Mouse (Mus musculus) spleen, adult 2 months (tissue): ENCODE results near the gene Zfyve28. TPM values are rescaled to one million over a fixed set of nuclear protein-coding genes. Genes with fewer than 3 reads are reported as not detected.
A peak's percentile ranks its signal among the peaks of the same experiment; 100 is the strongest.

ENCODE experiments used
- DNase-seq, 2 experiments: peaks; one replicate each; pipeline versions ENCODE4 v3.0.0 to v3.0.0-alpha.2; 2012 to 2021; ENCODE audit warnings: low spot score in 2 of 2, low read depth in 1 of 2
- H3K27ac ChIP-seq: fragments of 200-500 bp; 2 replicates; pipeline ENCODE4 v1.5.1; 2012; ENCODE audit warnings: low read length, inconsistent platforms; ENCODE audit not compliant: insufficient read depth
- H3K27me3 ChIP-seq: fragments of 200-500 bp; 2 replicates; pipeline ENCODE4 v1.6.1; 2012; ENCODE audit warnings: mild to moderate bottlenecking, moderate library complexity, low read length, inconsistent platforms; ENCODE audit not compliant: control insufficient read depth, insufficient read depth
- H3K36me3 ChIP-seq: fragments of 200-500 bp; 2 replicates; pipeline ENCODE4 v1.6.1; 2012; ENCODE audit warnings: mild to moderate bottlenecking, low read length, inconsistent platforms; ENCODE audit not compliant: control insufficient read depth, insufficient read depth
- H3K4me1 ChIP-seq: fragments of 200-500 bp; 2 replicates; pipeline ENCODE4 v1.6.1; 2011; ENCODE audit warnings: inconsistent platforms; ENCODE audit not compliant: control insufficient read depth, insufficient read depth, insufficient read length
- H3K4me3 ChIP-seq: fragments of 200-500 bp; 2 replicates; pipeline ENCODE4 v1.5.1; 2011; ENCODE audit warnings: mild to moderate bottlenecking, inconsistent platforms; ENCODE audit not compliant: insufficient read depth, insufficient read length; ENCODE audit errors: extremely low read depth
- CTCF ChIP-seq: fragments of 200-500 bp; IDR thresholded peaks from 2 replicates; pipeline ENCODE4 v1.5.1; 2011; ENCODE audit warnings: mild to moderate bottlenecking, inconsistent platforms; ENCODE audit not compliant: insufficient read depth, insufficient read length, insufficient replicate concordance; ENCODE audit errors: extremely low read depth
- POLR2A ChIP-seq: fragments of 200-500 bp; IDR thresholded peaks from 2 replicates; pipeline ENCODE4 v1.6.1; 2011; ENCODE audit warnings: low read depth, low read length, inconsistent platforms
- WGBS: fragments of 180-500 bp; shearing (Covaris S2); methylation state at CpG from one replicate; pipeline ENCODE4 v1.1.7; 2018; 5-methylcytosine and 5-hydroxymethylcytosine counted together
- polyA plus RNA-seq: library from polyadenylated mRNA; depleted of rRNA; stranded (reverse); fragments of >200 nt; gene quantifications from 2 replicates; pipeline ENCODE4 v1.2.3, GENCODE M21; 2012

Gene Zfyve28
- polyA plus RNA-seq, 1 experiment, result 3.8 TPM

DNA sequence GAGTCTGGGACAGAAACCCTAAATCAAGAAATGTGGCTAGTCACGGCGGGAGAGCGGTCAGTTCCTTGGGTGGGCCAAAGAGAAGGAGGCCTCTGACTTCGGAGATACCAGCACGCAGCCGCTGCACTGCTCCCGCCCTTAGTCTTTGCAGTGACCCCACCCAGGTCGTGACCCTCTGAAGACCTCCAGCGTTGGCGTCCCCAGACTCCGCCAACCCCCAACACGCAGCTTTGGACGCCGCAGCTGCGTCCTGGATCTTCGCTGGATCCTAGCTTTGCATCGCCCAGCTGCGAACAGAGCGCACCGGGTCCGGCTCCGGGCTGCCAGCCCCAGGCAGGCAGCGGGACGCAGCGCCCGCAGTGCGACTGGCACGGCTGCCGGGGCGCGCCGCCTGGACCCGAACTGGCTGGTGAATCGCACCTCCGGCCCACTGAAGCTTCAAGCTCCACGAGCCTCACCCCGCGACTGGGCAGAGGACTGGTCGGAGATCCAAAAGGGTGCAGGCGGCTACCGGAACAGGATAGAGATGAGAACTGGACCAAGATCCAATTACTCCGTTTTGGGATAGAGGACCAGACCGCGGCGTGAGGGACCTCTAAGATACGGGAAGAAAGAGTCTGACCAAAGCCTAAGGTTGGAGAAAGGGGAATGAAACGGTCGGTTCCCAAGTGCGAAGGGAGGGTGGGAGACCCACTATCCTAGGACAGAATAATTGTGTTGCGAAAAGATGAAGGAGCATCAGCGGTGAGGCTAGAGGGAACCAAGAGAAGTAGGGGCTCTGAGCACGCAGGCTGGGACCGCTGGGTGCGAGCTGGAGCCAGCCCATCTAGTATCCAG lies 1.0 kb downstream of the Zfyve28 start:
- Histone ChIP-seq H3K27ac (no peak overlapping the region), H3K36me3 (no peaks in the 10 kb centered on the region), H3K4me3 (peak overlapping the region; percentile 8; the same call in 1 of the 2 replicates), H3K27me3 (peaks cover 18% of the 10 kb centered on the region), H3K4me1 (peaks cover 6% of the 10 kb centered on the region)
- TF ChIP-seq POLR2A, result no peak
- no peak for TF ChIP-seq CTCF
- no peak for DNase-seq
- WGBS, result 3% methylated on average over 54 of the region's 54 CpGs

DNA sequence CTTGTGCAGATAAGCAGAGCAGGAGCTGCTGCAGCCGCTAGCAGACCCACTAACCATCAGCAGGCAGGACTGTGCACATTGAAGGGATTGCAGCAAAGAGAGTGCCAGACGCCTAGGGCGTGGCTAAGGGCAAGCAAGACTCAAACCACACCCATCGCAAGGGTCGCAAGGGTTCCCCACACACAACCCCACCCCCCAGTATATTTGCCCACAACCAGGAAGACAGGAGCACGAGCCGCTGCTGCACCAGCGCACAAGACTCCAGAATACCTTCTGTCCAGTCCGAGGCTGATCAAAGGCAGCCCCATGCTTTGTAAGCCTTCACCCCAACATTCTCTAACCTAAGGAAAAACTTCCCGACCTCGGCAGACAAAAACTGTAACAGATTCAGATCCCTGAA lies 1.7 kb downstream of the Zfyve28 start:
- Histone ChIP-seq H3K4me1 (peaks cover 6% of the 10 kb centered on the region), H3K27ac (no peak overlapping the region), H3K27me3 (peaks cover 18% of the 10 kb centered on the region), H3K36me3 (no peaks in the 10 kb centered on the region), H3K4me3 (no peak overlapping the region)
- DNase-seq, result no peak
- TF ChIP-seq POLR2A (no peak), CTCF (no peak)
- 13% methylated on average over 11 of the region's 11 CpGs for WGBS

DNA sequence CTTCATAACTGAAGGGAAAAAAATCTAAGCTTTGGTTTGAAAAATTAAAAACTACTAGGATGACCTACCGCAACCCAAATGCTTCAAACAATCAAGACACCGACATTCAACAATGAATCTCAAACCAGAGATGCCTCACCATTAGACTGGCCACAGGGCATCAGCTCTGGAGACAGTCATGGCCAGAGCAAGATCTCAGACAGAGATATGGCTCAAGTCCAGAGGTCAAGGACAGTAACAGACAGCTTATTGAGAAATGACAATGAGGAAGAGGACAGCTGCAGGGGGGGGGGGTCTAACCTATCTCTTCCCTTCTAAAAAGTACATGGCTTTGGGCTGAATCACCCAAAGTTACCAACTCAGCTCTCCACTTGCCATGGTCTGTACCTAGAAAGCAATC lies 3.0 kb downstream of the Zfyve28 start:
- no peak overlapping the region for H3K27ac ChIP-seq
- DNase-seq, result no peak
- TF ChIP-seq CTCF (no peak), POLR2A (no peak)
- peaks cover 15% of the 10 kb centered on the region for H3K27me3 ChIP-seq
- no peak overlapping the region for H3K4me3 ChIP-seq
- 85% methylated on average over 2 of the region's 2 CpGs for WGBS
- peaks cover 6% of the 10 kb centered on the region for H3K4me1 ChIP-seq
- H3K36me3 ChIP-seq, result no peaks in the 10 kb centered on the region

DNA sequence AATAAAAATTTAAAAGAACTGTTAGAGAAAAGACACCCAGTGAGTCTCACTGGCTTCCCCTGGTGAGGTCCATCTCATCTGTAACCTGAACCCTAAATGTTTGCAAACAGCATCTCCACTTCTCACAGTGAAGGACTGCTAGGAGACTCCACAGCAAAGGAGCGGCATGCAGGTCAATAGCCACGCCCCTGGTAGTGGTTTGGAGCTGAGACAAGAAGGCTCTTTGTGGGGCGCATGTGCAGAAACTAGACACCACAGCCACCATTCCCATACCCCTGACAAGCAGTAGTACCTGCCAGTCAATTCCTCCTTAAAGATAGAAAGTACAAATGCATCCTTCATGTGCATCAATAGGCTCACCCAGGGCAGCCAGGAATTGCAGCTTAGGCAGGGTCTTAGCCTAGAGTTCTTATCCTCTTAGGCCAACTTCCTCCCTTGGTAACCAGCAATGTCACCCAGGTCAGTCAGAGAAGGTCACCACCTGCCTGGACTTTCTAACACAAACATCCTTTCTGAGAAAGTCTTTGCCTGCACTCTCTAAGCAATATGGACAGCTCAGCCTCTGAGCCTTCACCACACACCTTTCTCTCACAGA lies 4.0 kb downstream of the Zfyve28 start:
- no peak for DNase-seq
- H3K27ac ChIP-seq, result no peak overlapping the region
- H3K27me3 ChIP-seq, result peaks cover 15% of the 10 kb centered on the region
- WGBS, result 52% methylated on average over 3 of the region's 3 CpGs
- no peaks in the 10 kb centered on the region for H3K36me3 ChIP-seq
- peaks cover 6% of the 10 kb centered on the region for H3K4me1 ChIP-seq
- no peak overlapping the region for H3K4me3 ChIP-seq
- TF ChIP-seq POLR2A, result no peak
- TF ChIP-seq CTCF, result no peak

DNA sequence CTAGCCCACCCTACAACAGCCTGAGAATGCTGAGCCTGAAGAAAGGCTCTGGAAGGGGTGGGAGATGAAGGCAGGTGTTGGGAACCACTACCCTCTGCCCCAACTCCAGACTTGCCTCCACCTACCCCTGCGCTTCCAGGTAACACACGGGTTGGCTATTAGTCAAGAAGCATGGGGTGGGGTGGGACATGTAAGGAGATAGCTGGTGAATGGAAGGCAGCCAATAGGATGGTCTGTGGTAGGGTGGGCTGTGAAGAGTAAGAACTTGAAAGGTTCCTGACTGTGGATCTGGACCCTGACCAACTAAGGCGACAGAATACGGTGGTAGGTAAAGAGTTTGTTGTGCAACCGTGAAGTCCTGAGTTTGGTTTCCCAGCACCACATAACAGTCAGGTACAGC lies 4.9 kb downstream of the Zfyve28 start:
- H3K4me3 ChIP-seq, result no peak overlapping the region
- peaks cover 4% of the 10 kb centered on the region for H3K4me1 ChIP-seq
- H3K36me3 ChIP-seq, result no peaks in the 10 kb centered on the region
- 87% methylated on average over 5 of the region's 5 CpGs for WGBS
- no peak overlapping the region for H3K27ac ChIP-seq
- no peak for DNase-seq
- TF ChIP-seq CTCF (no peak), POLR2A (no peak)
- H3K27me3 ChIP-seq, result peaks cover 11% of the 10 kb centered on the region

DNA sequence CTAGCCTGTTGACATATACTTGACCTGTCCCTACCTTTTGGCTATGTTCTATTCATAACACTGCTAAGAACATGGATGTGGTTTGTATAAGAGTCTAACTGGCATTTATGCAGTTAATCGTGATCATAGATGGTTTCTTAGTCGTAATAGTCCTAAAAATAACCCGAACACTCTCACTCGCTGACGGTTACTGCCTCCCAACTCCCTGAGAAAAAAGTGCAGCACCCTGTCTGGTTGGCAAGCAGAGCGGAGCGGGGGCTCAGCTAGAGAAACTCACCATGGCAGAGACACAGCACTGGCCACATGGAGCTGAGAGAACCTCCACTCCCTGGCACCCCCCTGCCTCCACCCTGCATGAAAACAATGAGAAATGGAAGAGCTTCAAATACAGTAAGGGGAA lies 7.3 kb downstream of the Zfyve28 start:
- H3K36me3 ChIP-seq, result no peaks in the 10 kb centered on the region
- no peaks in the 10 kb centered on the region for H3K4me1 ChIP-seq
- DNase-seq, result no peak
- H3K27me3 ChIP-seq, result no peaks in the 10 kb centered on the region
- WGBS, result 39% methylated on average over 7 of the region's 7 CpGs
- H3K4me3 ChIP-seq, result no peak overlapping the region
- TF ChIP-seq CTCF (no peak), POLR2A (no peak)
- H3K27ac ChIP-seq, result no peak overlapping the region

DNA sequence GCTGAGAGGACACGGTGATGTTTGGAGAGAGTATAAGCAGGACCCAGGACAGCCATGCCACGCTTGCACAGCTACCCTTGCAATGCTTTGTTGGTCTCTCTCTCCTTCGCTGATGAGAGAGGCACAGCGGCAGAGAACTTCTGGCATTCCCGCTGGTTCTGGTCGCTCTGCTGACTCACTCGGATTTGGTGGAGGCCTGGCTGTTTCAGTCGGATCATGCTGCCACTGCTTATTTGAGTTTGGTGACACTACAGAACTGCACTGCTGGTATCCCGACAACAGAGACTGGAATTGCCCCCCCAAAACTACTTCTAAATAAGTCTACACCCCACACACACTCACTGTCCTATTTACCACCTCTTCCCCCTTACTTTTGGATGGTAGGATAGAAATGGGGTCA lies 9.0 kb downstream of the Zfyve28 start:
- TF ChIP-seq POLR2A (no peak), CTCF (no peak)
- Histone ChIP-seq H3K4me3 (no peak overlapping the region), H3K4me1 (no peaks in the 10 kb centered on the region), H3K27me3 (no peaks in the 10 kb centered on the region), H3K27ac (no peak overlapping the region), H3K36me3 (no peaks in the 10 kb centered on the region)
- DNase-seq, result no peak
- WGBS, result 86% methylated on average over 9 of the region's 9 CpGs
